Mouse (Mus musculus) lung, embryonic 15.5 days (tissue): ENCODE results near the gene Gm5797. TPM values are rescaled to one million over a fixed set of nuclear protein-coding genes. Genes with fewer than 3 reads are reported as not detected.
"Not testable (repeated sequence)": the region's sequence is repeated elsewhere in the genome, so short reads cannot be mapped to it uniquely, and the experiment has no call there.

Source experiments
- ATAC-seq: fragments of 200-750 bp; cut with Nextera tagmentation; 2 replicates; pipeline ENCODE4 v1.8.0; 2017; ENCODE audit warnings: moderate number of reproducible peaks, borderline replicate concordance; ENCODE audit not compliant: low FRiP score, low TSS enrichment; ENCODE audit errors: extremely low read depth
- H3K27ac ChIP-seq: fragments of 300-500 bp; sonication (generic); 2 replicates; pipeline ENCODE4 v1.5.1; 2015; ENCODE audit warnings: moderate library complexity, mild to moderate bottlenecking, inconsistent platforms
- H3K27me3 ChIP-seq: fragments of 300-500 bp; sonication (generic); 2 replicates; pipeline ENCODE4 v1.6.1; 2015; ENCODE audit warnings: inconsistent platforms
- H3K36me3 ChIP-seq: fragments of 300-500 bp; sonication (generic); 2 replicates; pipeline ENCODE4 v1.6.1; 2015; ENCODE audit warnings: inconsistent platforms
- H3K4me1 ChIP-seq: fragments of 300-500 bp; sonication (generic); 2 replicates; pipeline ENCODE4 v1.6.1; 2015; ENCODE audit warnings: inconsistent platforms
- H3K4me2 ChIP-seq: fragments of 300-500 bp; sonication (generic); 2 replicates; pipeline ENCODE4 v1.6.1; 2015; ENCODE audit warnings: inconsistent platforms, mild to moderate bottlenecking, moderate library complexity
- H3K4me3 ChIP-seq: fragments of 300-500 bp; sonication (generic); 2 replicates; pipeline ENCODE4 v1.5.1; 2015; ENCODE audit warnings: mild to moderate bottlenecking, inconsistent platforms
- H3K9ac ChIP-seq: fragments of 300-500 bp; sonication (generic); 2 replicates; pipeline ENCODE4 v1.6.1; 2015; ENCODE audit warnings: inconsistent platforms
- H3K9me3 ChIP-seq: fragments of 300-500 bp; sonication (generic); 2 replicates; pipeline ENCODE4 v1.6.1; 2016; ENCODE audit warnings: inconsistent platforms
- WGBS: fragments of 180-500 bp; shearing (Covaris S2); methylation state at CpG from one replicate; pipeline ENCODE4 v1.1.7; 2015; 5-methylcytosine and 5-hydroxymethylcytosine counted together
- polyA plus RNA-seq: library from polyadenylated mRNA; unstranded; fragments of >200 nt; fragmentation: Nextera tagmentation; extraction: Ambion mirVana; gene quantifications from 2 replicates; pipeline ENCODE4 v1.2.1, GENCODE M21; 2015

Gene Gm5797
- polyA plus RNA-seq = not detected in 2 replicates

- not testable (repeated sequence) for ATAC-seq, H3K36me3 ChIP-seq
- WGBS = no CpG with 5 or more reads among the region's 1 CpGs
Measured at GRCm38 (mm10) chr14:7332295-7332694, at the start of gene Gm5797. Gene Gm5797 (minus strand): TSS chr14:7332395.

GRCm38 (mm10) chr14:7365034-7365433 lies 32.8 kb upstream of the Gm5797 start, which contains the start of gene Gm8374:
Gene Gm8374 (minus strand): TSS chr14:7365134.
- ATAC-seq = not testable (repeated sequence)
- WGBS = 80% methylated on average over 3 of the region's 3 CpGs

More at GRCm38 (mm10) chr14:7332295-7332694, at the start of gene Gm5797:
- not testable (repeated sequence) for H3K27ac ChIP-seq, H3K9ac ChIP-seq, H3K4me2 ChIP-seq, H3K4me1 ChIP-seq, H3K27me3 ChIP-seq, H3K9me3 ChIP-seq, H3K4me3 ChIP-seq

GRCm38 (mm10) chr14:7315093-7315492 lies 17.1 kb downstream of the Gm5797 start:
- under 1% methylated on average over 17 of the region's 19 CpGs for WGBS
- not testable (repeated sequence) for H3K9me3 ChIP-seq, H3K27me3 ChIP-seq, ATAC-seq, H3K27ac ChIP-seq, H3K4me1 ChIP-seq, H3K36me3 ChIP-seq
- Histone ChIP-seq H3K4me2 (peak overlapping the region; percentile 79), H3K9ac (peak overlapping the region; percentile 31; the same call in 1 of the 2 replicates), H3K4me3 (peak overlapping the region; percentile 43)

More at GRCm38 (mm10) chr14:7365034-7365433, 32.8 kb upstream of the Gm5797 start, which contains the start of gene Gm8374:
- H3K4me3 ChIP-seq, H3K4me2 ChIP-seq, H3K36me3 ChIP-seq, H3K9ac ChIP-seq, H3K27me3 ChIP-seq, H3K27ac ChIP-seq, H3K4me1 ChIP-seq, H3K9me3 ChIP-seq: not testable (repeated sequence)

DNA sequence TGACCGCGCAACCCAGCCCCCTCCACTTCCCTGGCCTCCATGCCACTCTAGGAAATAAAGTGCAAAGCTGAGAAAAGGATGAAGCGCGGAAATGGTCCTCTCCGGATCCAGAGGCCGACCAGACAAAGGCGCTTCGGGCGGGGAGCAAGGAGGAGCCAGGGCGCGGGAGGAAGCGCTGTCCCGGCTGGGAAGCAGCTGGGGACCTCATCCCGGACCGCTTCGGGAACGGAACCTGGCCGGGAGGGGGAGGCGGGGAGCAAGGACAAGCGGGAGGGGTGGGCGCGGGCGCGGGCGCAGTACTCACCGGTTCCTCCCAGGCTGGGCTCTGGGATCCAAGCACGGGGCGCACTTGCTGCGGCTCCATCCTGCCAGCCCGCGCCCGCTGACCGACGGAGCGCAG lies 17.5 kb downstream of the Gm5797 start, which contains the start of gene Gm3739:
TSS of gene Gm3739 (minus strand) at position 389 of the 400 bp plus-strand sequence.
- H3K27ac ChIP-seq, H3K27me3 ChIP-seq, H3K4me1 ChIP-seq, H3K36me3 ChIP-seq, H3K9me3 ChIP-seq, ATAC-seq: not testable (repeated sequence)
- Histone ChIP-seq H3K4me2 (peak within 1 kb of the TSS; percentile 79), H3K4me3 (peak within 1 kb of the TSS; percentile 43), H3K9ac (peak within 1 kb of the TSS; percentile 31; the same call in 1 of the 2 replicates)
- 3% methylated on average over 18 of the region's 35 CpGs for WGBS

Other genes with a start within 250 kb of the Gm5797 start
- 0.94 and 1.00 TPM in 2 replicates for gene Gm3696, start 231.8 kb downstream of the Gm5797 start, polyA plus RNA-seq
- gene Gm6676, start 207.0 kb downstream of the Gm5797 start, polyA plus RNA-seq = not detected in 2 replicates
- gene Gm3512, start 157.9 kb downstream of the Gm5797 start, polyA plus RNA-seq = 3.1 and 4.2 TPM in 2 replicates
- gene Gm16434, start 137.9 kb downstream of the Gm5797 start, polyA plus RNA-seq = not detected in 2 replicates
- not detected in 2 replicates for gene Gm3727, start 67.7 kb downstream of the Gm5797 start, polyA plus RNA-seq
- gene Gm3739, start 17.3 kb downstream of the Gm5797 start, polyA plus RNA-seq = 0.52 and 0.54 TPM in 2 replicates
- gene Gm8374, start 32.7 kb upstream of the Gm5797 start, polyA plus RNA-seq = not detected in 2 replicates
- not detected in 2 replicates for gene Gm3755, start 118.5 kb upstream of the Gm5797 start, polyA plus RNA-seq
- gene Gm3752, start 151.4 kb upstream of the Gm5797 start, polyA plus RNA-seq = 0.23 and 0.30 TPM in 2 replicates
- gene Gm3558, start 236.2 kb upstream of the Gm5797 start, polyA plus RNA-seq = 0.15 and 0.31 TPM in 2 replicates